Mouse (Mus musculus) midbrain, embryonic 13.5 days (tissue): ENCODE measurements around the gene Gm14410. TPM values are rescaled to one million over a fixed set of nuclear protein-coding genes. Genes with fewer than 3 reads are reported as not detected.
"Not testable (repeated sequence)": the region's sequence is repeated elsewhere in the genome, so short reads cannot be mapped to it uniquely, and the experiment has no call there.

Experiments
- ATAC-seq: fragments of 200-750 bp; cut with Nextera tagmentation; 2 replicates; pipeline ENCODE4 v1.8.0; 2017; ENCODE audit warnings: mild to moderate bottlenecking, moderate TSS enrichment, moderate library complexity
- H3K27ac ChIP-seq: fragments of 300-500 bp; sonication (generic); 2 replicates; pipeline ENCODE4 v1.5.1; 2015; ENCODE audit warnings: inconsistent platforms, mild to moderate bottlenecking, moderate library complexity
- H3K27me3 ChIP-seq: fragments of 300-500 bp; sonication (generic); 2 replicates; pipeline ENCODE4 v1.6.1; 2015; ENCODE audit warnings: mild to moderate bottlenecking, inconsistent platforms
- H3K36me3 ChIP-seq: fragments of 300-500 bp; sonication (generic); 2 replicates; pipeline ENCODE4 v1.6.1; 2015; ENCODE audit warnings: mild to moderate bottlenecking, inconsistent platforms
- H3K4me1 ChIP-seq: fragments of 300-500 bp; sonication (generic); replicated peaks from 2 replicates; pipeline ENCODE4 v1.6.1; 2015; ENCODE audit warnings: inconsistent platforms
- H3K4me2 ChIP-seq: fragments of 300-500 bp; sonication (generic); replicated peaks from 2 replicates; pipeline ENCODE4 v1.6.1; 2015; ENCODE audit warnings: moderate library complexity, mild to moderate bottlenecking, inconsistent platforms
- H3K4me3 ChIP-seq: fragments of 300-500 bp; sonication (generic); replicated peaks from 2 replicates; pipeline ENCODE4 v1.5.1; 2015; ENCODE audit warnings: mild to moderate bottlenecking, inconsistent platforms
- H3K9ac ChIP-seq: fragments of 300-500 bp; sonication (generic); replicated peaks from 2 replicates; pipeline ENCODE4 v1.6.1; 2015; ENCODE audit warnings: mild to moderate bottlenecking, inconsistent platforms
- H3K9me3 ChIP-seq: fragments of 300-500 bp; sonication (generic); 2 replicates; pipeline ENCODE4 v1.6.1; 2016; ENCODE audit warnings: mild to moderate bottlenecking, inconsistent platforms
- WGBS: fragments of 180-500 bp; shearing (Covaris S2); methylation state at CpG from one replicate; pipeline ENCODE4 v1.1.7; 2015; 5-methylcytosine and 5-hydroxymethylcytosine counted together
- polyA plus RNA-seq: library from polyadenylated mRNA; unstranded; fragments of >200 nt; fragmentation: Nextera tagmentation; extraction: Ambion mirVana; gene quantifications from 2 replicates; pipeline ENCODE4 v1.2.1, GENCODE M21; 2015

Gene Gm14410
- polyA plus RNA-seq, result 31.5 and 41.4 TPM in 2 replicates

GRCm38 (mm10) chr2:177206341-177206740 is at the start of gene Gm14410:
TSS of gene Gm14410 (minus strand) at chr2:177206421.
- under 1% methylated on average over 6 of the region's 6 CpGs for WGBS
- H3K27me3 ChIP-seq, H3K9me3 ChIP-seq, H3K36me3 ChIP-seq, H3K27ac ChIP-seq, ATAC-seq, H3K4me1 ChIP-seq: not testable (repeated sequence)
- H3K4me2 ChIP-seq, result peak within 1 kb of the TSS; percentile 43
- H3K9ac ChIP-seq, result peak within 1 kb of the TSS; percentile 52; the same call in 1 of the 2 replicates
- H3K4me3 ChIP-seq, result peak within 1 kb of the TSS; percentile 43

GRCm38 (mm10) chr2:177247449-177247848 is 41.2 kb upstream of the Gm14410 start:
- not testable (repeated sequence) for ATAC-seq, H3K9ac ChIP-seq, H3K27ac ChIP-seq, H3K4me3 ChIP-seq, H3K4me1 ChIP-seq, H3K4me2 ChIP-seq, H3K9me3 ChIP-seq, H3K36me3 ChIP-seq, H3K27me3 ChIP-seq
- 94% methylated on average over 2 of the region's 2 CpGs for WGBS

GRCm38 (mm10) chr2:177230461-177230860 is 24.2 kb upstream of the Gm14410 start:
- H3K27me3 ChIP-seq, H3K4me3 ChIP-seq, H3K36me3 ChIP-seq, H3K9me3 ChIP-seq, H3K9ac ChIP-seq, H3K4me2 ChIP-seq, H3K4me1 ChIP-seq, H3K27ac ChIP-seq, ATAC-seq: not testable (repeated sequence)
- 49% methylated on average over 2 of the region's 2 CpGs for WGBS

- not testable (repeated sequence) for H3K4me3 ChIP-seq, H3K27ac ChIP-seq, H3K36me3 ChIP-seq, H3K9ac ChIP-seq, H3K27me3 ChIP-seq, H3K9me3 ChIP-seq, H3K4me1 ChIP-seq, ATAC-seq, H3K4me2 ChIP-seq
- WGBS, result 82% methylated on average over 5 of the region's 5 CpGs
These were observed 33.5 kb downstream of the Gm14410 start for GRCm38 (mm10) chr2:177172749-177173148.

Other genes with a start within 250 kb of the Gm14410 start
- 6.9 and 9.4 TPM in 2 replicates for gene Gm14419, start 205.5 kb downstream of the Gm14410 start, polyA plus RNA-seq
- not detected in 2 replicates for gene Gm14401, start 132.1 kb downstream of the Gm14410 start, polyA plus RNA-seq
- not detected in 2 replicates for gene Gm14409, start 60.6 kb upstream of the Gm14410 start, polyA plus RNA-seq
- 0.16 TPM in 1 of 2 replicates, not detected in the other for gene Gm14412, start 117.9 kb upstream of the Gm14410 start, polyA plus RNA-seq
- 6.3 and 7.3 TPM in 2 replicates for gene Gm14418, start 191.9 kb upstream of the Gm14410 start, polyA plus RNA-seq